Mouse (Mus musculus) neural tube, embryonic 14.5 days (tissue): ENCODE data around the gene Map3k7cl. TPM values are rescaled to one million over a fixed set of nuclear protein-coding genes. Genes with fewer than 3 reads are reported as not detected.

Source experiments
- ATAC-seq: fragments of 200-750 bp; cut with Nextera tagmentation; 2 replicates; pipeline ENCODE4 v1.8.0; 2017; ENCODE audit warnings: low read depth, mild to moderate bottlenecking, moderate TSS enrichment, moderate library complexity
- H3K27ac ChIP-seq: fragments of 300-500 bp; sonication (generic); 2 replicates; pipeline ENCODE4 v1.5.1; 2014; ENCODE audit warnings: low read depth, mild to moderate bottlenecking, control low read depth, low read length, moderate library complexity, mixed read lengths
- H3K27me3 ChIP-seq: fragments of 300-500 bp; sonication (generic); 2 replicates; pipeline ENCODE4 v1.6.1; 2014; ENCODE audit warnings: low read length; ENCODE audit not compliant: control insufficient read depth, insufficient read depth
- H3K36me3 ChIP-seq: fragments of 300-500 bp; sonication (generic); 2 replicates; pipeline ENCODE4 v1.6.1; 2014; ENCODE audit warnings: low read length, mixed read lengths; ENCODE audit not compliant: control insufficient read depth, insufficient read depth
- H3K4me1 ChIP-seq: fragments of 300-500 bp; sonication (generic); 2 replicates; pipeline ENCODE4 v1.6.1; 2014; ENCODE audit warnings: low read length; ENCODE audit not compliant: control insufficient read depth, insufficient read depth
- H3K4me2 ChIP-seq: fragments of 300-500 bp; sonication (generic); 2 replicates; pipeline ENCODE4 v1.6.1; 2014; ENCODE audit warnings: mild to moderate bottlenecking, low read depth, low read length, control low read depth
- H3K4me3 ChIP-seq: fragments of 300-500 bp; sonication (generic); 2 replicates; pipeline ENCODE4 v1.5.1; 2014; ENCODE audit warnings: low read depth, low read length, control low read depth, mixed read lengths
- H3K9ac ChIP-seq: fragments of 300-500 bp; sonication (generic); replicated peaks from 2 replicates; pipeline ENCODE4 v1.6.1; 2014; ENCODE audit warnings: low read depth, mild to moderate bottlenecking, control low read depth, low read length, mixed read lengths
- H3K9me3 ChIP-seq: fragments of 300-500 bp; sonication (generic); 2 replicates; pipeline ENCODE4 v1.6.1; 2016; ENCODE audit warnings: low read length; ENCODE audit not compliant: control insufficient read depth
- WGBS: fragments of 180-500 bp; shearing (Covaris S2); extraction: QIAGEN DNeasy Blood & Tissue Kit; methylation state at CpG from one replicate; pipeline ENCODE4 v1.1.7; 2014; 5-methylcytosine and 5-hydroxymethylcytosine counted together
- polyA plus RNA-seq: library from polyadenylated mRNA; unstranded; fragments of >200 nt; fragmentation: Nextera tagmentation; extraction: Ambion mirVana; gene quantifications from 2 replicates; pipeline ENCODE4 v1.2.1, GENCODE M21; 2014

Map3k7cl gene
- polyA plus RNA-seq, 1 experiment from 2014 or later = not detected

GRCm38 (mm10) chr16:87623881-87624280, 70.8 kb downstream of the Map3k7cl start:
- no peaks in the 10 kb centered on the region for H3K4me1 ChIP-seq
- no peaks in the 10 kb centered on the region for H3K36me3 ChIP-seq
- no peak for ATAC-seq
- H3K27ac ChIP-seq = no peak overlapping the region
- no peaks in the 10 kb centered on the region for H3K27me3 ChIP-seq
- WGBS = 88% methylated on average over 5 of the region's 5 CpGs
- no peak overlapping the region for H3K4me3 ChIP-seq
- H3K4me2 ChIP-seq = no peak overlapping the region
- no peaks in the 10 kb centered on the region for H3K9me3 ChIP-seq
- no peak overlapping the region for H3K9ac ChIP-seq

GRCm38 (mm10) chr16:87624937-87625336, 71.8 kb downstream of the Map3k7cl start:
- no peaks in the 10 kb centered on the region for H3K9me3 ChIP-seq
- no peak overlapping the region for H3K9ac ChIP-seq
- no peak overlapping the region for H3K27ac ChIP-seq
- no peak for ATAC-seq
- no peak overlapping the region for H3K4me2 ChIP-seq
- no peak overlapping the region for H3K4me3 ChIP-seq
- WGBS = 93% methylated on average over 2 of the region's 2 CpGs
- H3K4me1 ChIP-seq = no peaks in the 10 kb centered on the region
- no peaks in the 10 kb centered on the region for H3K27me3 ChIP-seq
- no peaks in the 10 kb centered on the region for H3K36me3 ChIP-seq

- H3K9me3 ChIP-seq = no peaks in the 10 kb centered on the region
- no peaks in the 10 kb centered on the region for H3K27me3 ChIP-seq
- no peak overlapping the region for H3K4me2 ChIP-seq
- no peak overlapping the region for H3K9ac ChIP-seq
- 88% methylated on average over 3 of the region's 3 CpGs for WGBS
- no peaks in the 10 kb centered on the region for H3K4me1 ChIP-seq
- ATAC-seq = no peak
- H3K36me3 ChIP-seq = no peaks in the 10 kb centered on the region
- no peak overlapping the region for H3K27ac ChIP-seq
- no peak overlapping the region for H3K4me3 ChIP-seq
Observed at GRCm38 (mm10) chr16:87625341-87625740, 72.2 kb downstream of the Map3k7cl start.

GRCm38 (mm10) chr16:87625816-87626215, 72.7 kb downstream of the Map3k7cl start:
- Histone ChIP-seq H3K9me3 (no peaks in the 10 kb centered on the region), H3K4me2 (no peak overlapping the region), H3K27ac (no peak overlapping the region), H3K4me3 (no peak overlapping the region), H3K36me3 (no peaks in the 10 kb centered on the region), H3K27me3 (no peaks in the 10 kb centered on the region), H3K4me1 (no peaks in the 10 kb centered on the region), H3K9ac (no peak overlapping the region)
- WGBS = 92% methylated on average over 8 of the region's 8 CpGs
- ATAC-seq = no peak

- Histone ChIP-seq H3K4me2 (no peak overlapping the region), H3K4me3 (no peak overlapping the region), H3K4me1 (no peaks in the 10 kb centered on the region), H3K27ac (no peak overlapping the region), H3K9ac (no peak overlapping the region), H3K36me3 (no peaks in the 10 kb centered on the region), H3K9me3 (no peaks in the 10 kb centered on the region), H3K27me3 (no peaks in the 10 kb centered on the region)
- 97% methylated on average over 4 of the region's 4 CpGs for WGBS
- ATAC-seq = no peak
Observed at GRCm38 (mm10) chr16:87626696-87627095, 73.6 kb downstream of the Map3k7cl start.

- no peak for ATAC-seq
- Histone ChIP-seq H3K27ac (no peak overlapping the region), H3K27me3 (no peaks in the 10 kb centered on the region), H3K4me1 (no peaks in the 10 kb centered on the region), H3K4me3 (no peak overlapping the region), H3K9ac (no peak overlapping the region), H3K36me3 (no peaks in the 10 kb centered on the region), H3K4me2 (no peak overlapping the region), H3K9me3 (no peaks in the 10 kb centered on the region)
Observed at GRCm38 (mm10) chr16:87634709-87635108, 81.6 kb downstream of the Map3k7cl start.

- WGBS = 91% methylated on average over 6 of the region's 6 CpGs
- H3K27ac ChIP-seq = no peak overlapping the region
- ATAC-seq = no peak
- H3K9ac ChIP-seq = no peak overlapping the region
- no peaks in the 10 kb centered on the region for H3K36me3 ChIP-seq
- H3K4me2 ChIP-seq = no peak overlapping the region
- no peak overlapping the region for H3K4me3 ChIP-seq
- no peaks in the 10 kb centered on the region for H3K4me1 ChIP-seq
- H3K27me3 ChIP-seq = no peaks in the 10 kb centered on the region
- H3K9me3 ChIP-seq = no peaks in the 10 kb centered on the region
Observed at GRCm38 (mm10) chr16:87635213-87635755, 82.2 kb downstream of the Map3k7cl start.

GRCm38 (mm10) chr16:87635841-87636240, 82.7 kb downstream of the Map3k7cl start:
- H3K4me3 ChIP-seq = no peak overlapping the region
- 71% methylated on average over 4 of the region's 4 CpGs for WGBS
- H3K9ac ChIP-seq = no peak overlapping the region
- no peaks in the 10 kb centered on the region for H3K36me3 ChIP-seq
- H3K27me3 ChIP-seq = no peaks in the 10 kb centered on the region
- no peak for ATAC-seq
- no peaks in the 10 kb centered on the region for H3K4me1 ChIP-seq
- H3K27ac ChIP-seq = no peak overlapping the region
- H3K4me2 ChIP-seq = no peak overlapping the region
- no peaks in the 10 kb centered on the region for H3K9me3 ChIP-seq

- Histone ChIP-seq H3K4me2 (no peak overlapping the region), H3K27ac (no peak overlapping the region), H3K9me3 (no peaks in the 10 kb centered on the region), H3K9ac (no peak overlapping the region), H3K4me3 (no peak overlapping the region), H3K27me3 (no peaks in the 10 kb centered on the region), H3K4me1 (no peaks in the 10 kb centered on the region), H3K36me3 (no peaks in the 10 kb centered on the region)
- 55% methylated on average over 1 of the region's 1 CpGs for WGBS
- no peak for ATAC-seq
Observed at GRCm38 (mm10) chr16:87638098-87638497, 85.0 kb downstream of the Map3k7cl start.
